ENCODE assay signal across 26 mouse cellular contexts in genomic region chr5:52075096-52075495, GRCm38 (mm10).
DNase-seq lines count a peak whose midpoint lies in the region; ATAC-seq and TF ChIP-seq lines count a peak whose summit lies in the region.
"Had no signal": no experiment of that assay in that cellular context is flagged by ENCODE, and none has a peak within 500 bp of the region (broad histone marks: within the 10 kb centered on the region; RNA-seq: fewer than 3 reads in every experiment).

No protein-coding gene starts in this region.

- DNase-seq in lung, postnatal 25 days (ENCODE audit: low spot score): peak; percentile 1
- DNase-seq in lung, adult 2 months: no peak
- no peak for DNase-seq in retina, postnatal 1 day
- no peak for DNase-seq in right cerebral cortex, adult 2 months (ENCODE audit: low spot score in 2 of 2)
- DNase-seq in layer of hippocampus, adult 9-11 months: no peak
- DNase-seq: adrenal gland, adult 8-10 months; adrenal gland, postnatal 25 days; cerebellum, adult 11-12 months; cerebellum, adult 8-10 months; cerebellum, postnatal 10 days; forebrain, postnatal 0 days; gastrocnemius, adult 2 months; gastrocnemius, postnatal 14 days; heart, adult 2 months had no signal

- no peak overlapping the region for H3K4me3 ChIP-seq in lung, adult 2 months (replicated peaks; ENCODE audit: extremely low read depth, low read depth, low read length)
- H3K4me3 ChIP-seq: embryonic facial prominence, embryonic 12.5 days; embryonic facial prominence, embryonic 15.5 days; gastrocnemius, adult 2 months; heart, adult 2 months; heart, embryonic 10.5 days; hindbrain, embryonic 10.5 days; hindbrain, embryonic 13.5 days had no signal

- TF ChIP-seq POLR2A in lung, adult 2 months (IDR thresholded peaks at IDR 0.05; ENCODE audit: borderline replicate concordance, extremely low read depth, low read depth, low read length): no peak

- WGBS in lung, adult 2 months: 85% methylated on average over 2 of the region's 2 CpGs

- H3K4me1 ChIP-seq in lung, adult 2 months (ENCODE audit: control insufficient read depth, insufficient read depth, low read length): no peaks in the 10 kb centered on the region
- H3K4me1 ChIP-seq: embryonic facial prominence, embryonic 12.5 days; embryonic facial prominence, embryonic 15.5 days; heart, embryonic 10.5 days; hindbrain, embryonic 10.5 days; hindbrain, embryonic 13.5 days had no signal

- TF ChIP-seq CTCF in lung, adult 2 months (IDR thresholded peaks at IDR 0.05; ENCODE audit: insufficient read depth, low read length): no peak

- peak; percentile 56 for ATAC-seq in common myeloid progenitor, adult 5-6 weeks (replicated peaks; ENCODE audit: low read depth, poor library complexity, severe bottlenecking)
- peak; percentile 17 to 48; a peak in 1 of 4 replicates for ATAC-seq in hematopoietic stem cell, adult 5-6 weeks (replicated peaks in 1 of 2; ENCODE audit: insufficient read depth in 1 of 2, low FRiP score in 2 of 2, low TSS enrichment in 1 of 2, low read depth in 1 of 2, poor library complexity in 2 of 2, severe bottlenecking in 2 of 2)
- ATAC-seq in megakaryocyte progenitor cell, adult 5-6 weeks (replicated peaks; ENCODE audit: poor library complexity): peak; percentile 96
- ATAC-seq: activated CD4-positive, CD25-positive, alpha-beta regulatory T cell, adult 4 months; CD4-positive, CD25-positive, alpha-beta regulatory T cell, adult 4 months; forebrain, embryonic 14.5 days; forebrain, postnatal 0 days; hindbrain, embryonic 16.5 days had no signal

Comparison
In these comparisons a context has a peak if more than half of its experiments do, and no peak if none do; other contexts are left out.
1. ATAC-seq: peak in every context shown above with its lines; median percentile 96 in megakaryocyte progenitor cell, adult 5-6 weeks; 56 in common myeloid progenitor, adult 5-6 weeks; 32 in hematopoietic stem cell, adult 5-6 weeks.